Mouse (Mus musculus): ENCODE measurements around the gene Icosl. TPM values are rescaled to one million over a fixed set of nuclear protein-coding genes. Genes with fewer than 3 reads are reported as not detected.

Icosl gene
- polyA plus RNA-seq, 1 experiment from 2014 or later: 9.5 TPM

DNA sequence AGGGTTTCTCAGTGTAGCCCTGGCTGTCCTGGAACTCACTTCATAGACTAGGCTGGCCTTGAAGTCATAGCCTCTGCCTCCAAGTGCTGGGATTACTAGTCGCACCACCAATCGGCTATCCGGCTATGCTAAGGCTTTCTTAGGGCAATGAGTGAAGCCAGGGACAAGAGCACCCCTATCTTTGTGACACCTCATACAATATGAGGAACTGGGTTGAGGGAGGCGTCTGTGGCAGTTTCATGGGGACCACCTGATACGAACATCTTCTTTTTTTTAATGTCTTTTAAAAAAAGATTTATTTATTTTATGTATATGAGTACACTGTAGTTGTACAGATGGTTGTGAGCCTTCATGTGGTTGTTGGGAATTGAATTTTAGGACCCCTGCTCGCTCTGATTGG, 16.6 kb downstream of the Icosl start:
- no peaks in the 10 kb centered on the region for H3K9me3 ChIP-seq (ENCODE audit: control insufficient read depth, low read length)
- no peaks in the 10 kb centered on the region for H3K36me3 ChIP-seq (ENCODE audit: control insufficient read depth, insufficient read depth, low read length)
- H3K27me3 ChIP-seq (ENCODE audit: control insufficient read depth, insufficient read depth, low read depth, low read length): no peaks in the 10 kb centered on the region
- no peak overlapping the region for H3K9ac ChIP-seq (ENCODE audit: low read length)
- no peak overlapping the region for H3K4me3 ChIP-seq (ENCODE audit: low read length)
- 91% methylated on average over 6 of the region's 6 CpGs for WGBS
- H3K27ac ChIP-seq (ENCODE audit: low read length): no peak overlapping the region
- no peaks in the 10 kb centered on the region for H3K4me1 ChIP-seq (replicated peaks; ENCODE audit: control insufficient read depth, insufficient read depth, low read length)
- H3K4me2 ChIP-seq (ENCODE audit: low read depth, low read length): no peak overlapping the region
- ATAC-seq (ENCODE audit: low read depth): no peak

DNA sequence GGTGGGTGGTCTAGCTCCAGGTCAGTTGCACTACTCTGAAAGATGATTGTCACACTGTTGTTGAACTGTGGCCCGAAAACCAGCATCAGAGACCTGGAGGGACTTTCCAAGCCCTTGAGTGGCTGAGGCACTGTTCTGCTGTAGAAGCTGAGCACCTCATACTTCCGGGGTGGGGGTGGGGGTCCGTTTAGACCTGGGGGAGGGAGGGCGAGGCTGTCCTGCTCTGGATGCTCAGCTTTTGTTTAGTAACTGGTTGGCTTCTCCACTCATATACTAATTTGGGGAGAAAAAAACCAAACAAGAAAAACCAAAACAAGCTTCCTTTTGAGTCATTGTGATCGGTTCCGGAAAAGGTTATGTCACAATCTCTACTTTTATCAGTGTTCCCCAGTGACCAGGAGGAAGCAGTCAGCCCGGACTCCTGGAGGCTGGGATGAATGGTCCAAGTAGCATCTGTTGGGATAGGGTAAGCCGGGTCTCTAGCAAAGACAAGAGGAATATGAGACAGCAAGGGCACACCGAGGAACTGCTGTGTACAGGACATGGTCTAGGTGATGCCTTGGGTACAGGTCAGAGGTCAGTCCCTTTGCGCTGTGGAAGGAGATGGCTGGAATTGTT, 17.5 kb downstream of the Icosl start:
- 71% methylated on average over 10 of the region's 10 CpGs for WGBS

GRCm38 (mm10) chr10:78087101-78087511, 18.0 kb downstream of the Icosl start:
- Histone ChIP-seq H3K27me3 (ENCODE audit: control insufficient read depth, insufficient read depth, low read depth, low read length) (no peaks in the 10 kb centered on the region), H3K27ac (ENCODE audit: low read length) (no peak overlapping the region), H3K4me2 (ENCODE audit: low read depth, low read length) (no peak overlapping the region), H3K36me3 (ENCODE audit: control insufficient read depth, insufficient read depth, low read length) (no peaks in the 10 kb centered on the region), H3K4me3 (ENCODE audit: low read length) (no peak overlapping the region), H3K4me1 (replicated peaks; ENCODE audit: control insufficient read depth, insufficient read depth, low read length) (no peaks in the 10 kb centered on the region), H3K9ac (ENCODE audit: low read length) (no peak overlapping the region), H3K9me3 (ENCODE audit: control insufficient read depth, low read length) (no peaks in the 10 kb centered on the region)
- WGBS: 75% methylated on average over 6 of the region's 6 CpGs
- no peak for ATAC-seq (ENCODE audit: low read depth)

More for the DNA sequence above, 17.5 kb downstream of the Icosl start:
- H3K36me3 ChIP-seq (ENCODE audit: control insufficient read depth, insufficient read depth, low read length): no peaks in the 10 kb centered on the region
- H3K4me1 ChIP-seq (replicated peaks; ENCODE audit: control insufficient read depth, insufficient read depth, low read length): no peaks in the 10 kb centered on the region
- no peak overlapping the region for H3K27ac ChIP-seq (ENCODE audit: low read length)
- H3K4me2 ChIP-seq (ENCODE audit: low read depth, low read length): no peak overlapping the region
- no peak overlapping the region for H3K4me3 ChIP-seq (ENCODE audit: low read length)
- ATAC-seq (ENCODE audit: low read depth): no peak
- no peak overlapping the region for H3K9ac ChIP-seq (ENCODE audit: low read length)
- no peaks in the 10 kb centered on the region for H3K27me3 ChIP-seq (ENCODE audit: control insufficient read depth, insufficient read depth, low read depth, low read length)
- no peaks in the 10 kb centered on the region for H3K9me3 ChIP-seq (ENCODE audit: control insufficient read depth, low read length)

- no peak overlapping the region for H3K27ac ChIP-seq (ENCODE audit: low read length)
- no peak overlapping the region for H3K4me2 ChIP-seq (ENCODE audit: low read depth, low read length)
- no peaks in the 10 kb centered on the region for H3K27me3 ChIP-seq (ENCODE audit: control insufficient read depth, insufficient read depth, low read depth, low read length)
- H3K36me3 ChIP-seq (ENCODE audit: control insufficient read depth, insufficient read depth, low read length): no peaks in the 10 kb centered on the region
- no peak overlapping the region for H3K9ac ChIP-seq (ENCODE audit: low read length)
- no peak overlapping the region for H3K4me3 ChIP-seq (ENCODE audit: low read length)
- ATAC-seq (ENCODE audit: low read depth): peak; percentile 26; the same call in 1 of the 2 replicates
- H3K4me1 ChIP-seq (replicated peaks; ENCODE audit: control insufficient read depth, insufficient read depth, low read length): no peaks in the 10 kb centered on the region
- WGBS: 46% methylated on average over 6 of the region's 6 CpGs
- no peaks in the 10 kb centered on the region for H3K9me3 ChIP-seq (ENCODE audit: control insufficient read depth, low read length)
These were observed 21.1 kb downstream of the Icosl start for GRCm38 (mm10) chr10:78090246-78090645.

GRCm38 (mm10) chr10:78090706-78091491, 21.8 kb downstream of the Icosl start:
- no peak overlapping the region for H3K27ac ChIP-seq (ENCODE audit: low read length)
- no peaks in the 10 kb centered on the region for H3K27me3 ChIP-seq (ENCODE audit: control insufficient read depth, insufficient read depth, low read depth, low read length)
- H3K36me3 ChIP-seq (ENCODE audit: control insufficient read depth, insufficient read depth, low read length): no peaks in the 10 kb centered on the region
- H3K9me3 ChIP-seq (ENCODE audit: control insufficient read depth, low read length): no peaks in the 10 kb centered on the region
- WGBS: 75% methylated on average over 4 of the region's 4 CpGs
- no peak overlapping the region for H3K9ac ChIP-seq (ENCODE audit: low read length)
- H3K4me1 ChIP-seq (replicated peaks; ENCODE audit: control insufficient read depth, insufficient read depth, low read length): no peaks in the 10 kb centered on the region
- no peak overlapping the region for H3K4me3 ChIP-seq (ENCODE audit: low read length)
- H3K4me2 ChIP-seq (ENCODE audit: low read depth, low read length): no peak overlapping the region
- ATAC-seq (ENCODE audit: low read depth): no peak

DNA sequence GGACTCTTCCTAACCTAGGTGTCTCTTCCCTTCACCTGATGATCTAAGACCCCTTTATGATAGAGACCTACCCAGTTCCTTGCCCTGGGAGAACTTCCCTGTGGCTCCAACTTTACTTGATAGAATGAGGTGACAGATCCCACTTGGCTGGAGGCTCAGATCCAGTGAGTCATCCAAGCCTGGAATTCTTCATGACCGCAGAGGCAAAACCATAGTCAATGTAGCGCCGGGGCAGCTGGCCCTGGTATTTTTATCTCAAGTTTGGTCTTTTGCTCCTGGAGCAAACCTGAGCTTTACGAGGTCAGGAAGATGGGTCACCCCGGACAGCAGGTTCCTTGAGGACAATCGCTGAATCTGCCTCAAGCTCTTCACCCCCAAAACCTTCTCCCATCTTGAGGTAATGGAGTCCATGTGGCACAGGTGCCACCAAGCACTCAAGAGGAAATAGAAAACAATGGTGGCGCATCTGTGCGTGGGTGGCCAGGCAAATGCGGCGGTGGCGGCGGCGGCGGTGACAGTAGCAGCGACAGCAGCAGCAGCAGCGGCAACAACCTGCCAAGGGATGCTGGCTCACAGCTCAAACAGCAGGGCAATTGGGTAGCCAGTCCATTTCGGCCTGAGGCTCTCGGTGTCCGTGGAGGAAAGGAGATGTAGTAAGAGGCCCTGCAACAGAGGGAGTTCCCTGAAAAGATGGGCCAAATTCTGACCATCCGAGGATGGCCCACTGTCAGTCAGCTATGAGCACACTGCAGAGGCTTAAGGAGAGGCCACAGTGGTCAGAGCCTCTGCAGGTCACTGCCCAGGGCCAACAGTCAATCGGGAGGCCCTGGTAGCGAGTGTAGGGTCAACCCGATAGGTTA, 23.0 kb downstream of the Icosl start:
- no peaks in the 10 kb centered on the region for H3K9me3 ChIP-seq (ENCODE audit: control insufficient read depth, low read length)
- 80% methylated on average over 23 of the region's 23 CpGs for WGBS
- H3K4me1 ChIP-seq (replicated peaks; ENCODE audit: control insufficient read depth, insufficient read depth, low read length): 0 out of 2 replicates have a peak, but pooled peaks cover 3% of the 10 kb centered on the region
- H3K27ac ChIP-seq (ENCODE audit: low read length): no peak overlapping the region
- no peaks in the 10 kb centered on the region for H3K36me3 ChIP-seq (ENCODE audit: control insufficient read depth, insufficient read depth, low read length)
- no peak overlapping the region for H3K4me3 ChIP-seq (ENCODE audit: low read length)
- no peak overlapping the region for H3K9ac ChIP-seq (ENCODE audit: low read length)
- no peak overlapping the region for H3K4me2 ChIP-seq (ENCODE audit: low read depth, low read length)
- no peak for ATAC-seq (ENCODE audit: low read depth)
- H3K27me3 ChIP-seq (ENCODE audit: control insufficient read depth, insufficient read depth, low read depth, low read length): no peaks in the 10 kb centered on the region

- WGBS: 83% methylated on average over 13 of the region's 13 CpGs
- Histone ChIP-seq H3K36me3 (ENCODE audit: control insufficient read depth, insufficient read depth, low read length) (no peaks in the 10 kb centered on the region), H3K27ac (ENCODE audit: low read length) (no peak overlapping the region)
These were observed 23.6 kb downstream of the Icosl start for GRCm38 (mm10) chr10:78092725-78093029.

DNA sequence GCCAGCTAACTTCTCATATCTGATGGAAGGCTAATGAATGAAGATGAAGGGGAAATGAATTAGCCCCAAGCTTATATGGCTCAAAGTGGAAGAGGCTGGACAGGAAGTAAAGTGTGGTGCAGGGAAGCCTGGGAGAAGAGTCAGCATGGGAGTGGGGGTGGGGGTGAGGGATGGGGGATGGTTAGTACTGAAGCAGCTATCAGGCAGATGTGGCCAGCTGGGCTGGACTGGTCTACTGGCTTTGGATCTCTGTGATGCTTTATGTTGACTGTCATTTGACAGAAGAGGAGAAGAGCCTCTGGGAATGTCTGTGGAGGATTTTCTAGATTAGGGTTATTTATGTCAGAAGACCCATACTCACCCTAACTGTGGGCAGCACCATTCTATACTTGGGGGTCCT, 26.1 kb downstream of the Icosl start:
- H3K4me3 ChIP-seq (ENCODE audit: low read length): no peak overlapping the region
- no peaks in the 10 kb centered on the region for H3K36me3 ChIP-seq (ENCODE audit: control insufficient read depth, insufficient read depth, low read length)
- ATAC-seq (ENCODE audit: low read depth): no peak
- no peak overlapping the region for H3K9ac ChIP-seq (ENCODE audit: low read length)
- H3K4me2 ChIP-seq (ENCODE audit: low read depth, low read length): no peak overlapping the region
- H3K4me1 ChIP-seq (replicated peaks; ENCODE audit: control insufficient read depth, insufficient read depth, low read length): 0 out of 2 replicates have a peak, but pooled peaks cover 3% of the 10 kb centered on the region
- H3K9me3 ChIP-seq (ENCODE audit: control insufficient read depth, low read length): no peaks in the 10 kb centered on the region
- no peaks in the 10 kb centered on the region for H3K27me3 ChIP-seq (ENCODE audit: control insufficient read depth, insufficient read depth, low read depth, low read length)
- H3K27ac ChIP-seq (ENCODE audit: low read length): no peak overlapping the region

More at GRCm38 (mm10) chr10:78092725-78093029, 23.6 kb downstream of the Icosl start:
- Histone ChIP-seq H3K9ac (ENCODE audit: low read length) (no peak overlapping the region), H3K9me3 (ENCODE audit: control insufficient read depth, low read length) (no peaks in the 10 kb centered on the region), H3K4me2 (ENCODE audit: low read depth, low read length) (no peak overlapping the region), H3K4me1 (replicated peaks; ENCODE audit: control insufficient read depth, insufficient read depth, low read length) (0 out of 2 replicates have a peak, but pooled peaks cover 3% of the 10 kb centered on the region), H3K4me3 (ENCODE audit: low read length) (no peak overlapping the region), H3K27me3 (ENCODE audit: control insufficient read depth, insufficient read depth, low read depth, low read length) (no peaks in the 10 kb centered on the region)
- ATAC-seq (ENCODE audit: low read depth): no peak
